Mouse (Mus musculus): Measurements from ENCODE around the gene Slc22a17. TPM values are rescaled to one million over a fixed set of nuclear protein-coding genes. Genes with fewer than 3 reads are reported as not detected.

Slc22a17 gene
- polyA plus RNA-seq, 1 experiment, result 0.27 TPM

GRCm38 (mm10) chr14:54875844-54876538 is 36.9 kb downstream of the Slc22a17 start:
- no peak for TF ChIP-seq CTCF (IDR thresholded peaks at IDR 0.05; ENCODE audit: control insufficient read depth, insufficient read depth, insufficient read length)
- no peak for TF ChIP-seq MYOG (IDR thresholded peaks at IDR 0.05; ENCODE audit: control insufficient read depth, extremely low read depth, insufficient read length)
- no peak for TF ChIP-seq MYOD1 (IDR thresholded peaks at IDR 0.05; ENCODE audit: control insufficient read depth, insufficient read length, low read depth)
- TF ChIP-seq FOSL1 (IDR thresholded peaks at IDR 0.05; ENCODE audit: insufficient read depth, low read length, poor library complexity, severe bottlenecking), result no peak
- no peak for TF ChIP-seq USF1 (IDR thresholded peaks at IDR 0.05; ENCODE audit: low read depth)
- TF ChIP-seq MAX (IDR thresholded peaks at IDR 0.05), result no peak
- no peak for TF ChIP-seq CEBPB (IDR thresholded peaks at IDR 0.05; ENCODE audit: low read depth)
- no peaks in the 10 kb centered on the region for H3K79me3 ChIP-seq (ENCODE audit: low read depth)
- peak overlapping the region; percentile 81 for H3ac ChIP-seq (ENCODE audit: control insufficient read depth, insufficient read length, low read depth)
- no peaks in the 10 kb centered on the region for H3K36me3 ChIP-seq (ENCODE audit: control insufficient read depth, insufficient read depth)
- H3K4me3 ChIP-seq (ENCODE audit: insufficient read depth, poor library complexity, severe bottlenecking), result peak overlapping the region; percentile 48
- no peaks in the 10 kb centered on the region for H3K27me3 ChIP-seq (ENCODE audit: control insufficient read depth, insufficient read depth, insufficient read length)
- no peaks in the 10 kb centered on the region for H3K79me2 ChIP-seq (ENCODE audit: control insufficient read depth, insufficient read depth)

- Histone ChIP-seq H3K79me2 (ENCODE audit: control insufficient read depth, insufficient read depth) (no peaks in the 10 kb centered on the region), H3ac (ENCODE audit: control insufficient read depth, insufficient read length, low read depth) (no peak overlapping the region), H3K27me3 (ENCODE audit: control insufficient read depth, insufficient read depth, insufficient read length) (no peaks in the 10 kb centered on the region), H3K36me3 (ENCODE audit: control insufficient read depth, insufficient read depth) (no peaks in the 10 kb centered on the region), H3K79me3 (ENCODE audit: low read depth) (no peaks in the 10 kb centered on the region), H3K4me3 (ENCODE audit: insufficient read depth, poor library complexity, severe bottlenecking) (no peak overlapping the region)
- no peak for TF ChIP-seq FOSL1 (IDR thresholded peaks at IDR 0.05; ENCODE audit: insufficient read depth, low read length, poor library complexity, severe bottlenecking)
- TF ChIP-seq USF1 (IDR thresholded peaks at IDR 0.05; ENCODE audit: low read depth), result no peak
Observed at GRCm38 (mm10) chr14:54874165-54874564, 38.8 kb downstream of the Slc22a17 start.

GRCm38 (mm10) chr14:54870861-54871260 is 42.1 kb downstream of the Slc22a17 start, which contains the start of gene Homez:
Gene Homez (minus strand): TSS chr14:54870961.
- TF ChIP-seq CTCF (IDR thresholded peaks at IDR 0.05; ENCODE audit: control insufficient read depth, insufficient read depth, insufficient read length) (no peak), CEBPB (IDR thresholded peaks at IDR 0.05; ENCODE audit: low read depth) (no peak), MYOG (IDR thresholded peaks at IDR 0.05; ENCODE audit: control insufficient read depth, extremely low read depth, insufficient read length) (no peak), MAX (IDR thresholded peaks at IDR 0.05) (no peak), FOSL1 (IDR thresholded peaks at IDR 0.05; ENCODE audit: insufficient read depth, low read length, poor library complexity, severe bottlenecking) (no peak), USF1 (IDR thresholded peaks at IDR 0.05; ENCODE audit: low read depth) (no peak), MYOD1 (IDR thresholded peaks at IDR 0.05; ENCODE audit: control insufficient read depth, insufficient read length, low read depth) (no peak)
- no peak within 1 kb of the TSS for H3K4me3 ChIP-seq (ENCODE audit: insufficient read depth, poor library complexity, severe bottlenecking)
- no peak within 1 kb of the TSS for H3ac ChIP-seq (ENCODE audit: control insufficient read depth, insufficient read length, low read depth)
- no peaks in the 10 kb centered on the region for H3K79me3 ChIP-seq (ENCODE audit: low read depth)
- H3K36me3 ChIP-seq (ENCODE audit: control insufficient read depth, insufficient read depth), result no peaks in the 10 kb centered on the region
- H3K27me3 ChIP-seq (ENCODE audit: control insufficient read depth, insufficient read depth, insufficient read length), result peaks cover 3% of the 10 kb centered on the region
- no peaks in the 10 kb centered on the region for H3K79me2 ChIP-seq (ENCODE audit: control insufficient read depth, insufficient read depth)

GRCm38 (mm10) chr14:54868026-54868425 is 44.9 kb downstream of the Slc22a17 start:
- Histone ChIP-seq H3K79me3 (ENCODE audit: low read depth) (no peaks in the 10 kb centered on the region), H3ac (ENCODE audit: control insufficient read depth, insufficient read length, low read depth) (no peak overlapping the region), H3K27me3 (ENCODE audit: control insufficient read depth, insufficient read depth, insufficient read length) (peaks cover 3% of the 10 kb centered on the region), H3K79me2 (ENCODE audit: control insufficient read depth, insufficient read depth) (no peaks in the 10 kb centered on the region), H3K4me3 (ENCODE audit: insufficient read depth, poor library complexity, severe bottlenecking) (no peak overlapping the region), H3K36me3 (ENCODE audit: control insufficient read depth, insufficient read depth) (no peaks in the 10 kb centered on the region)
- TF ChIP-seq MAX (IDR thresholded peaks at IDR 0.05) (no peak), FOSL1 (IDR thresholded peaks at IDR 0.05; ENCODE audit: insufficient read depth, low read length, poor library complexity, severe bottlenecking) (no peak), CEBPB (IDR thresholded peaks at IDR 0.05; ENCODE audit: low read depth) (no peak), MYOD1 (IDR thresholded peaks at IDR 0.05; ENCODE audit: control insufficient read depth, insufficient read length, low read depth) (no peak), USF1 (IDR thresholded peaks at IDR 0.05; ENCODE audit: low read depth) (no peak), CTCF (IDR thresholded peaks at IDR 0.05; ENCODE audit: control insufficient read depth, insufficient read depth, insufficient read length) (no peak), MYOG (IDR thresholded peaks at IDR 0.05; ENCODE audit: control insufficient read depth, extremely low read depth, insufficient read length) (no peak)

- Histone ChIP-seq H3K79me2 (ENCODE audit: control insufficient read depth, insufficient read depth) (no peaks in the 10 kb centered on the region), H3K4me3 (ENCODE audit: insufficient read depth, poor library complexity, severe bottlenecking) (no peak overlapping the region), H3K79me3 (ENCODE audit: low read depth) (no peaks in the 10 kb centered on the region), H3K36me3 (ENCODE audit: control insufficient read depth, insufficient read depth) (no peaks in the 10 kb centered on the region), H3ac (ENCODE audit: control insufficient read depth, insufficient read length, low read depth) (no peak overlapping the region), H3K27me3 (ENCODE audit: control insufficient read depth, insufficient read depth, insufficient read length) (peaks cover 3% of the 10 kb centered on the region)
- TF ChIP-seq MAX (IDR thresholded peaks at IDR 0.05), result no peak
- TF ChIP-seq USF1 (IDR thresholded peaks at IDR 0.05; ENCODE audit: low read depth), result no peak
- no peak for TF ChIP-seq CEBPB (IDR thresholded peaks at IDR 0.05; ENCODE audit: low read depth)
- no peak for TF ChIP-seq CTCF (IDR thresholded peaks at IDR 0.05; ENCODE audit: control insufficient read depth, insufficient read depth, insufficient read length)
- TF ChIP-seq MYOG (IDR thresholded peaks at IDR 0.05; ENCODE audit: control insufficient read depth, extremely low read depth, insufficient read length), result no peak
- TF ChIP-seq FOSL1 (IDR thresholded peaks at IDR 0.05; ENCODE audit: insufficient read depth, low read length, poor library complexity, severe bottlenecking), result no peak
- no peak for TF ChIP-seq MYOD1 (IDR thresholded peaks at IDR 0.05; ENCODE audit: control insufficient read depth, insufficient read length, low read depth)
Observed at GRCm38 (mm10) chr14:54866936-54867335, 46.0 kb downstream of the Slc22a17 start.

- TF ChIP-seq MYOD1 (IDR thresholded peaks at IDR 0.05; ENCODE audit: control insufficient read depth, insufficient read length, low read depth) (no peak), CEBPB (IDR thresholded peaks at IDR 0.05; ENCODE audit: low read depth) (no peak), MAX (IDR thresholded peaks at IDR 0.05) (no peak), MYOG (IDR thresholded peaks at IDR 0.05; ENCODE audit: control insufficient read depth, extremely low read depth, insufficient read length) (no peak), USF1 (IDR thresholded peaks at IDR 0.05; ENCODE audit: low read depth) (no peak), FOSL1 (IDR thresholded peaks at IDR 0.05; ENCODE audit: insufficient read depth, low read length, poor library complexity, severe bottlenecking) (no peak), CTCF (IDR thresholded peaks at IDR 0.05; ENCODE audit: control insufficient read depth, insufficient read depth, insufficient read length) (no peak)
- H3K36me3 ChIP-seq (ENCODE audit: control insufficient read depth, insufficient read depth), result no peaks in the 10 kb centered on the region
- H3K79me2 ChIP-seq (ENCODE audit: control insufficient read depth, insufficient read depth), result no peaks in the 10 kb centered on the region
- H3K79me3 ChIP-seq (ENCODE audit: low read depth), result no peaks in the 10 kb centered on the region
- peaks cover 3% of the 10 kb centered on the region for H3K27me3 ChIP-seq (ENCODE audit: control insufficient read depth, insufficient read depth, insufficient read length)
- H3ac ChIP-seq (ENCODE audit: control insufficient read depth, insufficient read length, low read depth), result no peak overlapping the region
- H3K4me3 ChIP-seq (ENCODE audit: insufficient read depth, poor library complexity, severe bottlenecking), result no peak overlapping the region
Observed at GRCm38 (mm10) chr14:54866268-54866667, 46.7 kb downstream of the Slc22a17 start.
